Mouse (Mus musculus): ENCODE measurements around the gene Lrrc8d. TPM values are rescaled to one million over a fixed set of nuclear protein-coding genes. Genes with fewer than 3 reads are reported as not detected.
A peak's percentile ranks its signal among the peaks of the same experiment; 100 is the strongest.
"Not testable (repeated sequence)": the region's sequence is repeated elsewhere in the genome, so short reads cannot be mapped to it uniquely, and the experiment has no call there.

Gene Lrrc8d
- polyA plus RNA-seq, 1 experiment from 2014 or later = 8.3 TPM

GRCm38 (mm10) chr5:105859716-105860460 is 160.1 kb downstream of the Lrrc8d start:
- H3K36me3 ChIP-seq (ENCODE audit: control insufficient read depth, insufficient read depth, low read length) = no peaks in the 10 kb centered on the region
- WGBS (ENCODE audit: insufficient replicate concordance) = 45% methylated on average over 11 of the region's 11 CpGs
- H3K27ac ChIP-seq (ENCODE audit: low read depth, low read length) = no peak overlapping the region
- no peak for ATAC-seq (replicated peaks; ENCODE audit: insufficient number of reproducible peaks, low FRiP score, low TSS enrichment)
- H3K27me3 ChIP-seq (ENCODE audit: control insufficient read depth, insufficient read depth, low read length) = 0 out of 2 replicates have a peak, but pooled peaks cover 9% of the 10 kb centered on the region
- H3K9me3 ChIP-seq (replicated peaks; ENCODE audit: control insufficient read depth, low read length) = no peaks in the 10 kb centered on the region
- no peaks in the 10 kb centered on the region; the same call in 1 of the 2 replicates for H3K4me1 ChIP-seq (ENCODE audit: control insufficient read depth, insufficient read depth, low read length)
- H3K4me3 ChIP-seq (ENCODE audit: low read depth, low read length) = no peak overlapping the region
- no peak overlapping the region for H3K4me2 ChIP-seq
- no peak overlapping the region for H3K9ac ChIP-seq (ENCODE audit: low read depth, low read length)

DNA sequence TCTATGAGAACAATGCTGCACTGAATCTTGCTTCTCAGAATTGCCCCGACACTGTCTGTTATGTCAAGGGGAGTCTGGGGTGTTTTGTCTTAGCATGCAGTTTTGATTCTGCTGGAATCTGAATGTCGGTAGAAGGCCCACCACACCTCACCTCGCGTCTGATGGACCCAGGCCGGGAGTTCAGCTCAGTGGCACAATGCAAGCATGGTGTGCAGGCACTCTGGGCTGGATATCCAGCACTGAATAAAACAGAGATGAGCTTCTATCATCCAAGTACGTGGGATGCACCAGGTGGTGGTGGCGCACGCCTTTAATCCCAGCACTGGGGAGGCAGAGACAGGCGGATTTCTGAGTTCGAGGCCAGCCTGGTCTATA is 160.7 kb downstream of the Lrrc8d start:
- WGBS (ENCODE audit: insufficient replicate concordance) = 85% methylated on average over 10 of the region's 10 CpGs
- Histone ChIP-seq H3K27me3 (ENCODE audit: control insufficient read depth, insufficient read depth, low read length) (0 out of 2 replicates have a peak, but pooled peaks cover 6% of the 10 kb centered on the region), H3K9ac (ENCODE audit: low read depth, low read length) (no peak overlapping the region)

GRCm38 (mm10) chr5:105861616-105862015 is 161.8 kb downstream of the Lrrc8d start:
- H3K4me2 ChIP-seq = no peak overlapping the region
- no peak overlapping the region for H3K27ac ChIP-seq (ENCODE audit: low read depth, low read length)
- H3K4me3 ChIP-seq (ENCODE audit: low read depth, low read length) = no peak overlapping the region
- H3K9me3 ChIP-seq (replicated peaks; ENCODE audit: control insufficient read depth, low read length) = no peaks in the 10 kb centered on the region
- H3K4me1 ChIP-seq (ENCODE audit: control insufficient read depth, insufficient read depth, low read length) = no peaks in the 10 kb centered on the region; the same call in 1 of the 2 replicates
- no peak overlapping the region for H3K9ac ChIP-seq (ENCODE audit: low read depth, low read length)
- WGBS (ENCODE audit: insufficient replicate concordance) = 87% methylated on average over 5 of the region's 5 CpGs
- H3K36me3 ChIP-seq (ENCODE audit: control insufficient read depth, insufficient read depth, low read length) = no peaks in the 10 kb centered on the region
- no peak for ATAC-seq (replicated peaks; ENCODE audit: insufficient number of reproducible peaks, low FRiP score, low TSS enrichment)
- H3K27me3 ChIP-seq (ENCODE audit: control insufficient read depth, insufficient read depth, low read length) = no peaks in the 10 kb centered on the region

More for the DNA sequence above, 160.7 kb downstream of the Lrrc8d start:
- Histone ChIP-seq H3K36me3 (ENCODE audit: control insufficient read depth, insufficient read depth, low read length) (no peaks in the 10 kb centered on the region), H3K4me3 (ENCODE audit: low read depth, low read length) (no peak overlapping the region), H3K4me1 (ENCODE audit: control insufficient read depth, insufficient read depth, low read length) (no peaks in the 10 kb centered on the region; the same call in 1 of the 2 replicates), H3K4me2 (no peak overlapping the region), H3K9me3 (replicated peaks; ENCODE audit: control insufficient read depth, low read length) (no peaks in the 10 kb centered on the region), H3K27ac (ENCODE audit: low read depth, low read length) (no peak overlapping the region)
- ATAC-seq (replicated peaks; ENCODE audit: insufficient number of reproducible peaks, low FRiP score, low TSS enrichment) = no peak

GRCm38 (mm10) chr5:105865110-105865628 is 165.4 kb downstream of the Lrrc8d start:
- not testable (repeated sequence) for H3K9ac ChIP-seq (ENCODE audit: low read depth, low read length); ATAC-seq (replicated peaks; ENCODE audit: insufficient number of reproducible peaks, low FRiP score, low TSS enrichment); H3K36me3 ChIP-seq (ENCODE audit: control insufficient read depth, insufficient read depth, low read length); H3K4me3 ChIP-seq (ENCODE audit: low read depth, low read length); H3K4me2 ChIP-seq; H3K27ac ChIP-seq (ENCODE audit: low read depth, low read length); H3K4me1 ChIP-seq (ENCODE audit: control insufficient read depth, insufficient read depth, low read length); H3K9me3 ChIP-seq (replicated peaks; ENCODE audit: control insufficient read depth, low read length); H3K27me3 ChIP-seq (ENCODE audit: control insufficient read depth, insufficient read depth, low read length)
- 50% methylated on average over 5 of the region's 5 CpGs for WGBS (ENCODE audit: insufficient replicate concordance)

DNA sequence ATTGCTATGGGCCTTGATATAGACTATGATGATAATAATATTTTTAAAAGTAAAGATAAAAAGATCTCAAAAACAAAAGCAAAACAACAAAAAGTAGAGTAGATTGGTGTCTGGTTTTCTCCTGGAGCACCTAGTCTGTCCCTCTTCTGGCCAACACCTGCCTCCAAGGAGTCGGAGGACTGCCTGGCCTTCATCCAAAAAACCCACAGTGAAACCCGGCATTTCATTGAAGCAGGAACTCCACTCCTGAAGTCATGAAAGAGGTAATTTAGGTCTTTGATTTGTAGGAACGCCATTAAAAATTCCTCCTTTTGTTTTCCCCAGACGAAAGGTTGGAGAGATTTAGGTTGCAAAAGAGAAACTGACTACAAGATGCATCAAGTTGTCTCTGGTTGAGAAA is 167.7 kb downstream of the Lrrc8d start:
- WGBS (ENCODE audit: insufficient replicate concordance) = 58% methylated on average over 4 of the region's 4 CpGs
- ATAC-seq (replicated peaks; ENCODE audit: insufficient number of reproducible peaks, low FRiP score, low TSS enrichment) = no peak
- H3K4me2 ChIP-seq = no peak overlapping the region
- H3K4me1 ChIP-seq (ENCODE audit: control insufficient read depth, insufficient read depth, low read length) = peaks cover 4% of the 10 kb centered on the region; the same call in 1 of the 2 replicates
- H3K9ac ChIP-seq (ENCODE audit: low read depth, low read length) = no peak overlapping the region
- no peaks in the 10 kb centered on the region for H3K9me3 ChIP-seq (replicated peaks; ENCODE audit: control insufficient read depth, low read length)
- no peak overlapping the region for H3K4me3 ChIP-seq (ENCODE audit: low read depth, low read length)
- H3K36me3 ChIP-seq (ENCODE audit: control insufficient read depth, insufficient read depth, low read length) = no peaks in the 10 kb centered on the region
- H3K27ac ChIP-seq (ENCODE audit: low read depth, low read length) = no peak overlapping the region
- H3K27me3 ChIP-seq (ENCODE audit: control insufficient read depth, insufficient read depth, low read length) = 0 out of 2 replicates have a peak, but pooled peaks cover 2% of the 10 kb centered on the region

DNA sequence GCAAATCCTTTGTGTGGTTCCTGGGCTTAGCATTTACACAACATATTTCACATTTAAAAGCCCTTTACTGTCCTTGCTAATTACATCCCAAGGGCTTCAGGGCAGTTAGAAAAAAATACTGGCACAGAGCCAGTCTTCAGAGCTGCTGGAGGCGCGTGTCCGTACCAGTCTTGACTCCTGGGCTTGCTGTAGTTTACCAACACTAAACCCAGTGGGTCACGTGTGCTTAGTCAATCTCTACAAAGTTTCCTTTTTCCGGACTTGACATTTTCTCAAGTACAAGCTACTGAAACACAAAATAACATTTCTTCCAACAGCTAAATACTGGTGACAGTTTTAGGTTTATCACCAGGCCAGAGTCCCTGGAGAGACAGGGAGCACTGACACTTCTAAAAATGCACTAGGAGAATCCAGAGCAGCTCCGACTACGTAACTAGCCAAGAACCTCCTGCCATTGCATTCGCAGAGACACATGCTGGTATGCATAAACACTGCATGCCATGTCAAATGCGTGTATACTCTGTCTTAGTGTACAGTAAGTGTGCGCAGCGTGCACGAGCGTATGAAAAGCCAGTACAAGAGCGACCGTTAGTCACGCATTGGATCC is 168.2 kb downstream of the Lrrc8d start:
- Histone ChIP-seq H3K4me2 (no peak overlapping the region), H3K9ac (ENCODE audit: low read depth, low read length) (no peak overlapping the region), H3K36me3 (ENCODE audit: control insufficient read depth, insufficient read depth, low read length) (no peaks in the 10 kb centered on the region), H3K4me1 (ENCODE audit: control insufficient read depth, insufficient read depth, low read length) (peaks cover 4% of the 10 kb centered on the region; the same call in 1 of the 2 replicates), H3K9me3 (replicated peaks; ENCODE audit: control insufficient read depth, low read length) (no peaks in the 10 kb centered on the region), H3K4me3 (ENCODE audit: low read depth, low read length) (no peak overlapping the region), H3K27ac (ENCODE audit: low read depth, low read length) (no peak overlapping the region), H3K27me3 (ENCODE audit: control insufficient read depth, insufficient read depth, low read length) (0 out of 2 replicates have a peak, but pooled peaks cover 2% of the 10 kb centered on the region)
- 56% methylated on average over 16 of the region's 16 CpGs for WGBS (ENCODE audit: insufficient replicate concordance)
- ATAC-seq (replicated peaks; ENCODE audit: insufficient number of reproducible peaks, low FRiP score, low TSS enrichment) = 0 out of 2 replicates have a peak, but pooled peaks have one; percentile 57

DNA sequence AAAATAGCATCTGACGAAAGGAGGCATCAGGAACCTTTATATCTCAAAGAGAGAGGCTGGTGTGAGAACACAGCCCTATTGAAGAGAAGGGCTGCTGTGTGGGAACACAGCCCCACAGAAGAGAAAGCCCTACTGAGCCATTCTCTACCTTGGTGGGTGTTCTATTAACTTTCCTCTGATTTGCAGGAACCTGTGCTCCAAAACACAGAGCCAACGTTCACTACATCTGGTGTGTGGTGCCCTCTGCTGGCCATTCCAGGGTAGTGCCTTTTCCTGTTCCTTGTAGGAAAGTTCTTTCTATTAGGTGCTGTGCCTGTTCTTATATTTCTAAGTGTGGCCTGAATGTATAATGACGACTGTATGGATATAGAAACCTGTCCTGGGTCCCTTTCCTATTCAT is 168.8 kb downstream of the Lrrc8d start:
- Histone ChIP-seq H3K27ac (ENCODE audit: low read depth, low read length) (no peak overlapping the region), H3K4me3 (ENCODE audit: low read depth, low read length) (no peak overlapping the region), H3K27me3 (ENCODE audit: control insufficient read depth, insufficient read depth, low read length) (0 out of 2 replicates have a peak, but pooled peaks cover 2% of the 10 kb centered on the region), H3K4me1 (ENCODE audit: control insufficient read depth, insufficient read depth, low read length) (peaks cover 4% of the 10 kb centered on the region; the same call in 1 of the 2 replicates), H3K9me3 (replicated peaks; ENCODE audit: control insufficient read depth, low read length) (no peaks in the 10 kb centered on the region), H3K9ac (ENCODE audit: low read depth, low read length) (no peak overlapping the region), H3K36me3 (ENCODE audit: control insufficient read depth, insufficient read depth, low read length) (no peaks in the 10 kb centered on the region), H3K4me2 (no peak overlapping the region)
- WGBS (ENCODE audit: insufficient replicate concordance) = 34% methylated on average over 3 of the region's 3 CpGs
- no peak; the same call in 1 of the 2 replicates for ATAC-seq (replicated peaks; ENCODE audit: insufficient number of reproducible peaks, low FRiP score, low TSS enrichment)

GRCm38 (mm10) chr5:105869739-105870138 is 170.0 kb downstream of the Lrrc8d start:
- Histone ChIP-seq H3K4me1 (ENCODE audit: control insufficient read depth, insufficient read depth, low read length) (peaks cover 4% of the 10 kb centered on the region; the same call in 1 of the 2 replicates), H3K27me3 (ENCODE audit: control insufficient read depth, insufficient read depth, low read length) (0 out of 2 replicates have a peak, but pooled peaks cover 2% of the 10 kb centered on the region), H3K4me2 (no peak overlapping the region), H3K9me3 (replicated peaks; ENCODE audit: control insufficient read depth, low read length) (no peaks in the 10 kb centered on the region), H3K4me3 (ENCODE audit: low read depth, low read length) (no peak overlapping the region), H3K27ac (ENCODE audit: low read depth, low read length) (no peak overlapping the region), H3K36me3 (ENCODE audit: control insufficient read depth, insufficient read depth, low read length) (no peaks in the 10 kb centered on the region), H3K9ac (ENCODE audit: low read depth, low read length) (no peak overlapping the region)
- ATAC-seq (replicated peaks; ENCODE audit: insufficient number of reproducible peaks, low FRiP score, low TSS enrichment) = no peak
- WGBS (ENCODE audit: insufficient replicate concordance) = 81% methylated on average over 7 of the region's 7 CpGs
